ENCODE assay signal across 9 mouse cellular contexts in the genomic region with DNA sequence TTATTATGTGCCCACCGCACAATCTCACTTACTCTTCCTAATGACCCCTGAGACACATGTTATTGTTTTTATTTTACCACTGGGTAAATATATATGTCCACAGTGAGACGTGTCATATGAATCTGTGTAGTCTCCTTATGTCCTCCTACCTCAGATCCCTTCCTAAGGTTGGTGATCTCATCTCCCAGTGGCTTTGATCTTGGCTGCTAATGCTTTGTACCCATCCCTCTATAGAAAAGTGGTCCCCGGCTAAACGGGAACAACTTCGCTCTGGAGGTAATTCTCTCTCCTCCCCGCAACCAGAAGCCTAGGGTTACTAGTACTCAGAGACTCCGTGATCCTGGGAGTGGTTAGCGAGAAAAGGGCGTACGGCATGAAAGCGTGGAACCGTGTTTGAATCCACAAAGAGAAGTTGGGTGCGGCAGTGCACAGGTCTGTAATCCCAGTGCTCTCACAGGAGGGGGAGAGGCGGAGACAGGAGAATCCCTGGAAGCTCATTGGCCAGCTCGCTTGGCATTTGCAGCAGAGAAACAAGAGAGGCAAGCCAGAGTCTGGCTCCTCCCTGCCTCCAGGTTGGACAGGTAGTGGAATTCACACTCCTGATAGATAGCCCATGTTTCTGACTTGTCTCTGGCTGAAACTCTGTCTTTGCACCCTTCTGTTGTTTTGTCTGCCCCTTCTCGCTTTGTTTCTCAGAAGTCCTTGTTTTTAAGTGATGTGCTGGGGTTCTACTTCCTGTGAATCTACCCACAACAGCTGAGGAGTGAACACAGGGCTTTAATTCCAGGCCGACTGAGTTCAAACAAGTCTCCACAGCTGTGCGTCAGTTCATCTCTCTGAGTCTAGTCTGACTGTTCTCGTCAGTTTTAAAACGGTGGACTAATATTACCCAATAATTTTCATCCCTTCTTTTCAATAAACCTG. TPM values are rescaled to one million over a fixed set of nuclear protein-coding genes. Genes with fewer than 3 reads are reported as not detected.
DNase-seq lines count a peak whose midpoint lies in the region; ATAC-seq lines count a peak whose summit lies in the region.
"Had no signal": no experiment of that assay in that cellular context is flagged by ENCODE, and none has a peak within 500 bp of the region (broad histone marks: within the 10 kb centered on the region; RNA-seq: fewer than 3 reads in every experiment).

No protein-coding gene starts in this region.

- H3K4me3 ChIP-seq in hindbrain, embryonic 11.5 days (ENCODE audit: low read depth, low read length) = peak overlapping the region; percentile 24; the same call in 1 of the 2 replicates
- H3K4me3 ChIP-seq in limb, embryonic 11.5 days (ENCODE audit: low read depth, low read length) = peak overlapping the region; percentile 7; the same call in 1 of the 2 replicates
- peak overlapping the region; percentile 27 for H3K4me3 ChIP-seq in midbrain, embryonic 14.5 days (replicated peaks; ENCODE audit: low read depth, low read length)
- H3K4me3 ChIP-seq: left cerebral cortex, adult 2 months had no signal

- 13% methylated on average over 20 of the region's 20 CpGs for WGBS in hindbrain, embryonic 11.5 days
- 7% methylated on average over 20 of the region's 20 CpGs for WGBS in limb, embryonic 11.5 days
- WGBS in midbrain, embryonic 14.5 days = 11% methylated on average over 20 of the region's 20 CpGs

- peak; percentile 58 for ATAC-seq in hindbrain, embryonic 11.5 days (ENCODE audit: low FRiP score)
- ATAC-seq in limb, embryonic 11.5 days (ENCODE audit: insufficient number of reproducible peaks, low FRiP score, low TSS enrichment, low read depth) = 0 out of 2 replicates have a peak, but pooled peaks have one; percentile 44
- peak; percentile 79; the same call in 1 of the 2 replicates for ATAC-seq in midbrain, embryonic 14.5 days (ENCODE audit: low FRiP score, low TSS enrichment)

- intact Hi-C loops in left cerebral cortex, postnatal 4 days (cut with DNase I) = no loop called here
- intact Hi-C loops in left cerebral cortex, postnatal 36 days (cut with DNase I) = no loop called here

- no peaks in the 10 kb centered on the region for H3K9me3 ChIP-seq in hindbrain, embryonic 11.5 days (ENCODE audit: control insufficient read depth, low read length)
- no peaks in the 10 kb centered on the region for H3K9me3 ChIP-seq in limb, embryonic 11.5 days (ENCODE audit: control insufficient read depth, low read length)
- H3K9me3 ChIP-seq in midbrain, embryonic 14.5 days (ENCODE audit: control insufficient read depth, low read length) = no peaks in the 10 kb centered on the region

- H3K27ac ChIP-seq in hindbrain, embryonic 11.5 days (ENCODE audit: low read depth, low read length) = peak overlapping the region; percentile 80; the same call in 1 of the 2 replicates
- no peak overlapping the region for H3K27ac ChIP-seq in limb, embryonic 11.5 days (replicated peaks; ENCODE audit: low read depth, low read length)
- peak overlapping the region; percentile 64 for H3K27ac ChIP-seq in midbrain, embryonic 14.5 days (replicated peaks; ENCODE audit: low read depth, low read length)
- H3K27ac ChIP-seq: left cerebral cortex, adult 2 months had no signal

- peak overlapping the region; percentile 44 for H3K4me2 ChIP-seq in hindbrain, embryonic 11.5 days (replicated peaks; ENCODE audit: low read depth, low read length)
- peak overlapping the region; percentile 58 for H3K4me2 ChIP-seq in limb, embryonic 11.5 days (ENCODE audit: low read depth, severe bottlenecking)
- H3K4me2 ChIP-seq in midbrain, embryonic 14.5 days (ENCODE audit: low read length) = peak overlapping the region; percentile 59

- 0 out of 2 replicates have a peak overlapping the region, but pooled peaks have one; percentile 38 for H3K9ac ChIP-seq in hindbrain, embryonic 11.5 days (ENCODE audit: low read depth, low read length)
- 0 out of 2 replicates have a peak overlapping the region, but pooled peaks have one; percentile 28 for H3K9ac ChIP-seq in limb, embryonic 11.5 days (ENCODE audit: low read length)
- peak overlapping the region; percentile 36; the same call in 1 of the 2 replicates for H3K9ac ChIP-seq in midbrain, embryonic 14.5 days (replicated peaks; ENCODE audit: low read length)

- DNase-seq in left cerebral cortex, postnatal 4 days = peak; percentile 41
- no peak for DNase-seq in left cerebral cortex, postnatal 36 days (ENCODE audit: low spot score in 2 of 2)
- peak; percentile 64 for DNase-seq in cerebellum, adult 9-10 months
- DNase-seq in hindbrain, embryonic 11.5 days (ENCODE audit: low spot score) = peak; percentile 64
- DNase-seq in limb, embryonic 11.5 days (ENCODE audit: low spot score) = peak; percentile 66
- DNase-seq in midbrain, embryonic 14.5 days = peak; percentile 81
- DNase-seq in adrenal gland, adult 2 months = no peak
- DNase-seq in urinary bladder, postnatal 36 days (ENCODE audit: low spot score in 2 of 2) = no peak

- H3K27me3 ChIP-seq in hindbrain, embryonic 11.5 days (ENCODE audit: control insufficient read depth, insufficient read depth, low read length) = no peaks in the 10 kb centered on the region
- H3K27me3 ChIP-seq in limb, embryonic 11.5 days (ENCODE audit: control insufficient read depth, insufficient read depth, low read length) = no peaks in the 10 kb centered on the region
- no peaks in the 10 kb centered on the region for H3K27me3 ChIP-seq in midbrain, embryonic 14.5 days (ENCODE audit: control insufficient read depth, insufficient read depth, low read length)

- no peaks in the 10 kb centered on the region for H3K36me3 ChIP-seq in hindbrain, embryonic 11.5 days (ENCODE audit: control insufficient read depth, insufficient read depth, low read length)
- H3K36me3 ChIP-seq in limb, embryonic 11.5 days (ENCODE audit: control insufficient read depth, insufficient read depth, low read length) = no peaks in the 10 kb centered on the region
- H3K36me3 ChIP-seq in midbrain, embryonic 14.5 days (ENCODE audit: control insufficient read depth, insufficient read depth, low read length) = no peaks in the 10 kb centered on the region

- H3K4me1 ChIP-seq in hindbrain, embryonic 11.5 days (replicated peaks; ENCODE audit: control insufficient read depth, insufficient read depth, low read length) = 0 out of 2 replicates have a peak, but pooled peaks cover 2% of the 10 kb centered on the region
- H3K4me1 ChIP-seq in limb, embryonic 11.5 days (ENCODE audit: control insufficient read depth, insufficient read depth, low read length) = peaks cover 3% of the 10 kb centered on the region; the same call in 1 of the 2 replicates
- peaks cover 17% of the 10 kb centered on the region for H3K4me1 ChIP-seq in midbrain, embryonic 14.5 days (ENCODE audit: control insufficient read depth, insufficient read depth, low read length)

RNA-seq across cellular contexts. Expression of a gene that starts 16.5 kb away (rescaled TPM):
- 10 to 100 TPM; 12.1 to 12.3 TPM for total RNA-seq in left cerebral cortex, postnatal 4 days (2021)
- 10 to 100 TPM; 13.4 to 19.0 TPM for total RNA-seq in left cerebral cortex, postnatal 36 days (2021)
- 2.9 and 4.3 TPM in 2 replicates for polyA plus RNA-seq in hindbrain, embryonic 11.5 days (2014; fragmentation: Nextera tagmentation; extraction: Ambion mirVana)
- 7.1 and 7.2 TPM in 2 replicates for polyA plus RNA-seq in limb, embryonic 11.5 days (2014; fragmentation: Nextera tagmentation; extraction: Ambion mirVana)
- polyA plus RNA-seq in midbrain, embryonic 14.5 days (2014; fragmentation: Nextera tagmentation; extraction: Ambion mirVana) = 1.8 and 1.9 TPM in 2 replicates
- 10 to 100 TPM; 45.6 to 76.4 TPM for total RNA-seq in adrenal gland, adult 2 months (2021)
- 22.6 and 25.3 TPM in 2 replicates for polyA plus RNA-seq in adrenal gland, adult 2 months (2012; rRNA removed)

RNA-seq across cellular contexts. Expression of a gene that starts 50.5 kb away (rescaled TPM):
- total RNA-seq in left cerebral cortex, postnatal 4 days (2021) = 10 to 100 TPM; 17.4 to 21.1 TPM
- total RNA-seq in left cerebral cortex, postnatal 36 days (2021) = 10 to 100 TPM; 19.3 to 20.0 TPM
- 4.4 and 6.9 TPM in 2 replicates for polyA plus RNA-seq in hindbrain, embryonic 11.5 days (2014; fragmentation: Nextera tagmentation; extraction: Ambion mirVana)
- polyA plus RNA-seq in limb, embryonic 11.5 days (2014; fragmentation: Nextera tagmentation; extraction: Ambion mirVana) = 7.4 and 8.3 TPM in 2 replicates
- 12.9 and 13.7 TPM in 2 replicates for polyA plus RNA-seq in midbrain, embryonic 14.5 days (2014; fragmentation: Nextera tagmentation; extraction: Ambion mirVana)
- total RNA-seq in adrenal gland, adult 2 months (2021) = 10 to 100 TPM; 32.4 to 33.5 TPM
- 60.5 and 75.3 TPM in 2 replicates for polyA plus RNA-seq in adrenal gland, adult 2 months (2012; rRNA removed)

Comparison
In these comparisons a context has a peak if more than half of its experiments do, and no peak if none do; other contexts are left out.
1. DNase-seq: peak in left cerebral cortex, postnatal 4 days (single experiment), cerebellum, adult 9-10 months (single experiment), hindbrain, embryonic 11.5 days (single experiment), limb, embryonic 11.5 days (single experiment) and midbrain, embryonic 14.5 days (single experiment); none in left cerebral cortex, postnatal 36 days (0 of 2), adrenal gland, adult 2 months (single experiment) and urinary bladder, postnatal 36 days (0 of 2).
2. Peak in every context shown above with its lines, with median percentiles within 50 percentile points of each other: ATAC-seq, H3K4me2 ChIP-seq, H3K4me3 ChIP-seq and H3K9ac ChIP-seq.